Mouse (Mus musculus): ENCODE data around the gene Fads3. TPM values are rescaled to one million over a fixed set of nuclear protein-coding genes. Genes with fewer than 3 reads are reported as not detected.

Fads3 gene
- polyA plus RNA-seq, 1 experiment from 2014 or later, result 7.3 TPM

DNA sequence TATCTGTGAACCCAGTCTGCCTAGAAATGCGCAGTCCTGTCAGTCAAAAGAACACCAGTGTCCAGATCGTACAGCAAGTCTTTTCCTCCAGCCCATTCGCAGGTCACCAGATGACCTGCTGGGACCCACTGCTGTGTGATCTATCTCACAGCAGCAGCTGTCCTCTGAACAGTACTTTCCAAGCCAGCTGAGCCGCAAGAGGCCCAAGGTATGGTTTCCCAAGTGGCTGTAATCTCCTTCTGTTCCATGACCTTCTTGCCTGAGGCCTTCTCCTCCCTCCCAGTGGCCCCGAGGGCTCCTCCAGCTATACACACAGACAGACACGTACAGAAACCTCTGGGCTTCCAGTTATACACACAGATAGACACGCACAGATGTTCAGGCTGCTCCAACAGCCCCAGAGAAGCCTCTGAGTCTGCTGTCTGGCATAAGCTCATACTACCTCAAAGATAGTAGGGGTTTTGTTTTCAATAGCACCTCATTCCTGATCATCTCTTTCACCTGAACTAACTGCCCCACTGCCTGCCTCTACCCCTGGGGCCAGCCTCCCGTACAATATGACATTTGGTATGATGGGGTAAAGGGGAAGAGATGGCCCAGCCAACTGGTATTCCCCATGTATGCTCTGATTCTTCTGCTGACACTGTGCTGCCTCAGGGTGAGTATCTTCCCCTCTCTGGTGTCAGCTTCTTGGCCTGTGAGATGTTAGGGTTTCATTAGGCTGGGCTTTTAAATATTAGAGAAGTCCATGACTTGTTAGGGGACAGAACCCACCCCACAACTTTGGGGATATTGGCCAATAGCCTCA is 19.6 kb downstream of the Fads3 start:
- WGBS (ENCODE audit: insufficient replicate concordance), result 13% methylated on average over 8 of the region's 8 CpGs
- H3K4me2 ChIP-seq (ENCODE audit: low read depth, low read length), result peak overlapping the region; percentile 41; the same call in 1 of the 2 replicates

DNA sequence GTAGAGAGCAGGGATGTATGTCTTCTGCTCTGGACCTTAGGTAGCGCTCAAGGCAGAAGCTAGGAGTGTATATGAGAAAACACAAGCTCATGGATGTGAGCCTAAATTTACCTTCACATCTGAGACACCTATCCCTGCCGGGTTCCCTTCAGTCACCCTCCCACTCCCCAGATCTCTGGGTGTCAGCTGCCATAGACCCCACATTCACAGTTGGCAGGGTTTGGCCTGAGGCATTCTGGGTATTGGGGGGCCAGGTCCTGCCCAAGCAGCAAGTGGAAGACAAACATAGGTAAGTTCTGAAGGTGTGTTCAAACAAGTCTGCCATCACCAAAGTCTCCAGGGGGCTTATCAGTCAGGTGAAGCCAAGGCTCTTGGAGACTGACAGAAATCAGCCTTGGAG is 20.3 kb downstream of the Fads3 start:
- Histone ChIP-seq H3K9me3 (replicated peaks; ENCODE audit: control insufficient read depth, low read length) (no peaks in the 10 kb centered on the region), H3K27me3 (ENCODE audit: control insufficient read depth, insufficient read depth, low read depth, low read length) (no peaks in the 10 kb centered on the region), H3K36me3 (ENCODE audit: control insufficient read depth, insufficient read depth) (peaks cover 3% of the 10 kb centered on the region), H3K4me1 (ENCODE audit: control insufficient read depth, low read depth, low read length) (peaks cover 31% of the 10 kb centered on the region), H3K9ac (ENCODE audit: low read depth, low read length) (no peak overlapping the region), H3K4me2 (ENCODE audit: low read depth, low read length) (no peak overlapping the region), H3K4me3 (ENCODE audit: low read depth, low read length) (no peak overlapping the region), H3K27ac (ENCODE audit: low read length) (no peak overlapping the region; the same call in 1 of the 2 replicates)
- WGBS (ENCODE audit: insufficient replicate concordance), result 77% methylated on average over 2 of the region's 2 CpGs
- ATAC-seq (ENCODE audit: low read depth), result no peak

More for the DNA sequence above, 19.6 kb downstream of the Fads3 start:
- H3K9ac ChIP-seq (ENCODE audit: low read depth, low read length), result peak overlapping the region; percentile 17; the same call in 1 of the 2 replicates
- no peak overlapping the region for H3K4me3 ChIP-seq (ENCODE audit: low read depth, low read length)
- no peaks in the 10 kb centered on the region for H3K9me3 ChIP-seq (replicated peaks; ENCODE audit: control insufficient read depth, low read length)
- peaks cover 28% of the 10 kb centered on the region for H3K4me1 ChIP-seq (ENCODE audit: control insufficient read depth, low read depth, low read length)
- H3K27me3 ChIP-seq (ENCODE audit: control insufficient read depth, insufficient read depth, low read depth, low read length), result no peaks in the 10 kb centered on the region
- peak overlapping the region; percentile 82 for H3K27ac ChIP-seq (ENCODE audit: low read length)
- peak; percentile 28; the same call in 1 of the 2 replicates for ATAC-seq (ENCODE audit: low read depth)
- peaks cover 3% of the 10 kb centered on the region for H3K36me3 ChIP-seq (ENCODE audit: control insufficient read depth, insufficient read depth)

DNA sequence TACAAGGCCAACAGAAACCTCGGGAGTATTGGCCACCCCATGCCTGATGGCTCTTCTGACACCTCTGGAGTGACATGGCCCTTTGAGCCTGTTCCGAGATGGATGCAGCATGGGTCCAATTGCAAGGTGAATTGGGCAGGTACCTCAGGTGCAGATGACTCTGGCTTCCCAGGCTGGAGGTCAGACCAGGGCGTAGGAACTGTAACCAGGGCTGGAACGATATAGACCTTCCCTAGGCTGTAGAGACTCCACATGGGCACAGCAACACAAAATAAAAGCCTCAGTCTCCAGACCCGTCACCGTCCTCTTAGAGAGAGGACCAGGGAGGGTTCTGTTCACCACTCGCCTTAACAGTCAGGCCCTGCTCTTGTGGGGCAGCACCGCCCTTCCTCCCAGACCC is 20.9 kb downstream of the Fads3 start:
- Histone ChIP-seq H3K4me3 (ENCODE audit: low read depth, low read length) (no peak overlapping the region), H3K4me1 (ENCODE audit: control insufficient read depth, low read depth, low read length) (peaks cover 28% of the 10 kb centered on the region), H3K27ac (ENCODE audit: low read length) (no peak overlapping the region), H3K4me2 (ENCODE audit: low read depth, low read length) (no peak overlapping the region), H3K27me3 (ENCODE audit: control insufficient read depth, insufficient read depth, low read depth, low read length) (no peaks in the 10 kb centered on the region), H3K36me3 (ENCODE audit: control insufficient read depth, insufficient read depth) (peaks cover 3% of the 10 kb centered on the region), H3K9ac (ENCODE audit: low read depth, low read length) (no peak overlapping the region), H3K9me3 (replicated peaks; ENCODE audit: control insufficient read depth, low read length) (no peaks in the 10 kb centered on the region)
- 76% methylated on average over 8 of the region's 8 CpGs for WGBS (ENCODE audit: insufficient replicate concordance)
- ATAC-seq (ENCODE audit: low read depth), result no peak

GRCm38 (mm10) chr19:10062862-10063261 is 21.5 kb downstream of the Fads3 start:
- Histone ChIP-seq H3K9me3 (replicated peaks; ENCODE audit: control insufficient read depth, low read length) (no peaks in the 10 kb centered on the region), H3K27me3 (ENCODE audit: control insufficient read depth, insufficient read depth, low read depth, low read length) (no peaks in the 10 kb centered on the region), H3K4me3 (ENCODE audit: low read depth, low read length) (no peak overlapping the region), H3K36me3 (ENCODE audit: control insufficient read depth, insufficient read depth) (peaks cover 5% of the 10 kb centered on the region), H3K4me1 (ENCODE audit: control insufficient read depth, low read depth, low read length) (peaks cover 28% of the 10 kb centered on the region), H3K9ac (ENCODE audit: low read depth, low read length) (no peak overlapping the region), H3K4me2 (ENCODE audit: low read depth, low read length) (no peak overlapping the region), H3K27ac (ENCODE audit: low read length) (no peak overlapping the region)
- ATAC-seq (ENCODE audit: low read depth), result no peak
- WGBS (ENCODE audit: insufficient replicate concordance), result 63% methylated on average over 5 of the region's 5 CpGs

DNA sequence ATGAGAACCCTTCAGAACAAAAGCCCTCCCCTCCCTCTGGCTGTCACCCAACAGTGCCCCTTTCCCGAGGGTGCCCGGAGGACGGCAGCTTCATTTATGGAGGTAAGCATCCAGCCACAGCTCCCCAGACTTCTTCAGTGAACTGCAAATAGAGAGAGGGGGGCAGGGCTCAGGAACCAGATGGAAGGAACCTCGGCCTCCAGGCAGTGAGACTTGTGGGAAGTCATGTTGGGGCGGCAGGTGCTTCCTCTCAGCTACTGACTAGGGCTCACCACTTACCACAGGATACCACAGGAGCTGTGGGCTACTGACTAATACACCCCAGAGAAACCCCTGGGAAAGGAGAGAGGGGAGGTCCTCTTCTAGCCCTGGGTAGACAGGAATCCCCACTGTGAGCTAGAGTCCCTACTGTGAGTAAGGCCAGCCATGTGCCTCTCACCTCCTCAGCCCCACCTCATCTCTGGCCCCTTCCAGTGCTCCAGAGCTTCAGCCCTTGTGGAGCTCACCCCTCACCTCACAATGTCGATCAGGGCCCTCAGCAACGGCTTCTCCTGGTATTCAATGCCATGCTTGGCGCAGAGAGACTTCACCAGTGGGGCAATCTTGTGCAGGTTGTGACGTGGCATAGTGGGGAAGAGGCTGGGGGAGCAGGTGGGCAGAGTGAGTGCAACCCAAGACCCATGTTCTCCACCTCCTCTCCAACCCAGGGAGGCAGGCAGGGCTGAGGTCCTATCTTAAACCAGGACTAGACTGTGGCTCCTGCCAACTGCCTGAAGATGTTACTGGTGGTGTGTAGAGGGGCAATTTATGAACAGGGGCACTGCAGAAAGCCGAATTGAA is 23.0 kb downstream of the Fads3 start:
- no peak overlapping the region for H3K27ac ChIP-seq (ENCODE audit: low read length)

GRCm38 (mm10) chr19:10065465-10066188 is 24.3 kb downstream of the Fads3 start:
- no peak overlapping the region for H3K9ac ChIP-seq (ENCODE audit: low read depth, low read length)

More for the DNA sequence above, 23.0 kb downstream of the Fads3 start:
- no peaks in the 10 kb centered on the region for H3K27me3 ChIP-seq (ENCODE audit: control insufficient read depth, insufficient read depth, low read depth, low read length)
- H3K4me2 ChIP-seq (ENCODE audit: low read depth, low read length), result no peak overlapping the region
- H3K36me3 ChIP-seq (ENCODE audit: control insufficient read depth, insufficient read depth), result peaks cover 7% of the 10 kb centered on the region
- 37% methylated on average over 10 of the region's 10 CpGs for WGBS (ENCODE audit: insufficient replicate concordance)
- H3K9ac ChIP-seq (ENCODE audit: low read depth, low read length), result no peak overlapping the region
- H3K4me3 ChIP-seq (ENCODE audit: low read depth, low read length), result no peak overlapping the region
- H3K4me1 ChIP-seq (ENCODE audit: control insufficient read depth, low read depth, low read length), result peaks cover 28% of the 10 kb centered on the region
- no peaks in the 10 kb centered on the region for H3K9me3 ChIP-seq (replicated peaks; ENCODE audit: control insufficient read depth, low read length)
- no peak for ATAC-seq (ENCODE audit: low read depth)

GRCm38 (mm10) chr19:10066189-10066500 is 24.8 kb downstream of the Fads3 start:
- WGBS (ENCODE audit: insufficient replicate concordance), result 53% methylated on average over 4 of the region's 4 CpGs
- Histone ChIP-seq H3K36me3 (ENCODE audit: control insufficient read depth, insufficient read depth) (peaks cover 11% of the 10 kb centered on the region), H3K9ac (ENCODE audit: low read depth, low read length) (no peak overlapping the region), H3K4me2 (ENCODE audit: low read depth, low read length) (no peak overlapping the region), H3K4me3 (ENCODE audit: low read depth, low read length) (no peak overlapping the region), H3K27me3 (ENCODE audit: control insufficient read depth, insufficient read depth, low read depth, low read length) (no peaks in the 10 kb centered on the region), H3K27ac (ENCODE audit: low read length) (no peak overlapping the region), H3K9me3 (replicated peaks; ENCODE audit: control insufficient read depth, low read length) (no peaks in the 10 kb centered on the region), H3K4me1 (ENCODE audit: control insufficient read depth, low read depth, low read length) (peaks cover 15% of the 10 kb centered on the region)
- ATAC-seq (ENCODE audit: low read depth), result no peak

More at GRCm38 (mm10) chr19:10065465-10066188, 24.3 kb downstream of the Fads3 start:
- Histone ChIP-seq H3K9me3 (replicated peaks; ENCODE audit: control insufficient read depth, low read length) (no peaks in the 10 kb centered on the region), H3K27me3 (ENCODE audit: control insufficient read depth, insufficient read depth, low read depth, low read length) (no peaks in the 10 kb centered on the region), H3K4me1 (ENCODE audit: control insufficient read depth, low read depth, low read length) (peaks cover 20% of the 10 kb centered on the region), H3K36me3 (ENCODE audit: control insufficient read depth, insufficient read depth) (peaks cover 11% of the 10 kb centered on the region), H3K4me3 (ENCODE audit: low read depth, low read length) (no peak overlapping the region), H3K4me2 (ENCODE audit: low read depth, low read length) (no peak overlapping the region), H3K27ac (ENCODE audit: low read length) (no peak overlapping the region)
- peak; percentile 14; the same call in 1 of the 2 replicates for ATAC-seq (ENCODE audit: low read depth)
- WGBS (ENCODE audit: insufficient replicate concordance), result 37% methylated on average over 5 of the region's 5 CpGs

GRCm38 (mm10) chr19:10066502-10066901 is 25.1 kb downstream of the Fads3 start:
- no peak overlapping the region for H3K9ac ChIP-seq (ENCODE audit: low read depth, low read length)
- no peak for ATAC-seq (ENCODE audit: low read depth)
- H3K27me3 ChIP-seq (ENCODE audit: control insufficient read depth, insufficient read depth, low read depth, low read length), result no peaks in the 10 kb centered on the region
- no peak overlapping the region for H3K4me2 ChIP-seq (ENCODE audit: low read depth, low read length)
- 67% methylated on average over 3 of the region's 3 CpGs for WGBS (ENCODE audit: insufficient replicate concordance)
- H3K36me3 ChIP-seq (ENCODE audit: control insufficient read depth, insufficient read depth), result peaks cover 11% of the 10 kb centered on the region
- H3K4me3 ChIP-seq (ENCODE audit: low read depth, low read length), result no peak overlapping the region
- no peak overlapping the region for H3K27ac ChIP-seq (ENCODE audit: low read length)
- H3K4me1 ChIP-seq (ENCODE audit: control insufficient read depth, low read depth, low read length), result peaks cover 14% of the 10 kb centered on the region
- no peaks in the 10 kb centered on the region for H3K9me3 ChIP-seq (replicated peaks; ENCODE audit: control insufficient read depth, low read length)

Data from liver, embryonic 16.5 days (tissue).